Mouse (Mus musculus): ENCODE data around the gene Fam110a. TPM values are rescaled to one million over a fixed set of nuclear protein-coding genes. Genes with fewer than 3 reads are reported as not detected.

The Fam110a gene
- 9.3 and 10.2 TPM in 2 replicates for polyA plus RNA-seq (2015; fragmentation: Nextera tagmentation; extraction: Ambion mirVana)

DNA sequence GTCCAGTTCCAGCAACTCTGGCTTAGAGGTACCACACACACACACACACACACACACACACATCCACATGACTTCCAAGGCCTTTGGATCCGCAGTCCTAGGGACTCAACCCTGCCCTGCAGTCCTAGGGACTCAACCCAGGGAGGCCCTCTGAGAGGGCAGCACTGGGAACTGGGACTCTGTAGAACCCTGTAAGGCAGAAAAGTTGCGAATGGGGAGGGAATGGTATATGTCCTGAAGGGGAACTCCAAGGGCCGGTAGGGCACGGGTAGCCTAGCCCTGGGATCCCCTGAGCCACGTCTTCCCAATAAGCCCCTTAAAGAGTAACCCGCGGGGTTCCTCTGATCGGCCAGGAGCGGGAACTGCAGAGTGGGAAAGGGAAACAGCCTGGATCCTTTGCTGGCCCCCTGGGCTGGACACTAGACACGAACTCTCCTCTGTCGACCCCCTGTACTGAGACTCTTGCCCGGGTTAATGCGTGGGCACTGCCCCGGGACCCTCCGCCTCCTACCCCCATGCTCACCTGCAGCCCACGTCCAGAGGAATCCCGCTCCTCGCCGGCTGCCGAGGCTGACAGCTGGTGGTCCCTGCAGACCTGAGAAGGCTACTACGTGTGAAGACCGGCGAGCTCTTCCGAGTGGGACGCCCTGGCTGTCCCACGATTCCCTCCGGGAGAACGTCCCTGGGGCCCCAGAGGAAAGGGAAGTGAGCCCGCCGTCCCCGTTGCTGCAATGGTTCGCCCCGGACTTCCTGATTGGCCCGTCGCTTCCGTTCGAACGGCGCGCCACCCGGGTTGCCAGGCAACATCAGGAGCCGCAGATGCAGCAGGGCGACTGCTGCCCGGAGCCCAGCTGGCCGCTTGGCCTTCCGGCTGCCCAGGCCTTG is at the start of gene Fam110a:
Gene Fam110a, minus strand, starts transcription at position 750 of the 885 bp plus-strand sequence.
- peaks cover 16% of the 10 kb centered on the region for H3K27me3 ChIP-seq (replicated peaks)

DNA sequence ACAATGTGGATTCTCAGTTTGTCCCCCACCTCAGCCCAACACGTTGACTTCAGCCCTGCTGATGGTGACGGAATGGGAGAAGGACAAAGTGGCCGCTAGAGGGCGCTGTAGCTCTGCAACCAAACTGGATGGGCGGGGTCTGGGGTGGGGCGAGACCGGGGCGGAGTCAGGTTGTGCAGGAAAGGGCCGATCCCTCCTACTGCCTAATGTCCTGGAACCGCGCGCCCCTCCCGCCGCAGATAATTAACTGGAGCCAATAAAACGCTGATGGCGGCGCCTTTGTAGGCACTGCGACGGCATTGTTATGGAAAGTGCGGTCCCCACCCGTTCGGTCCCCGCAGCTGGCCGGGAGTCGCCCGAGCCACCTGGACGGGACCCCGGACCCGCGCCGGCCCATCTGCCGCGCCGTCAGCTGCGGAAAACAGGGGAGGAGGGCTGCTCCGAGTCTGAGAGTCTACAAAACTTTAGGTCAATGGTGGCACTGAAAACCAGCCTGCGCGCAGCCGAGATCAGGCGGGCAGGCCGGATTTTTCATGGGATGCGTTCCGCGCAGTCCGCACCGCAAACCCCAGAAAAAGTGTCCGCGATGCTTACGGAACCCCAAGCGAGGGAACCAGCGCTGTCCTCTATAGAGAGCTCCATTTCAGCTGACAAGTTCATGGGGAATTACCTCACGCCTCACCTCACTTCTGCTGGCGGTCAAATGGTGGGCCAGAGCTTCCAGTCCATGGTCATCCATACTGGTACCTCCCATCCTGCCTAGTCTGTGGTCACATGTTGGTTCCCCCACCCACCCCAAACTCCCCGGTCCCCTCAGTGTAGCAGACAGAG is 49.4 kb upstream of the Fam110a start:
- no peaks in the 10 kb centered on the region for H3K36me3 ChIP-seq
- H3K27me3 ChIP-seq (replicated peaks), result peaks cover 93% of the 10 kb centered on the region
- peak; percentile 80 for ATAC-seq (ENCODE audit: extremely low read depth, insufficient number of reproducible peaks, low FRiP score, low TSS enrichment)
- H3K27ac ChIP-seq (replicated peaks), result no peak overlapping the region
- H3K4me2 ChIP-seq, result peak overlapping the region; percentile 99
- peak overlapping the region; percentile 74 for H3K4me3 ChIP-seq
- peaks cover 7% of the 10 kb centered on the region for H3K4me1 ChIP-seq
- WGBS, result 2% methylated on average over 49 of the region's 54 CpGs
- H3K9me3 ChIP-seq, result no peaks in the 10 kb centered on the region
- peak overlapping the region; percentile 80 for H3K9ac ChIP-seq

More for the DNA sequence above, at the start of gene Fam110a:
- H3K9ac ChIP-seq, result peak within 1 kb of the TSS; percentile 91
- peak; percentile 52 for ATAC-seq (ENCODE audit: extremely low read depth, insufficient number of reproducible peaks, low FRiP score, low TSS enrichment)
- peak within 1 kb of the TSS; percentile 24; the same call in 1 of the 2 replicates for H3K27ac ChIP-seq (replicated peaks)
- H3K4me3 ChIP-seq, result peak within 1 kb of the TSS; percentile 87
- no peaks in the 10 kb centered on the region for H3K9me3 ChIP-seq
- H3K36me3 ChIP-seq, result peaks cover 2% of the 10 kb centered on the region; the same call in 1 of the 2 replicates
- H3K4me2 ChIP-seq, result peak within 1 kb of the TSS; percentile 94
- under 1% methylated on average over 45 of the region's 46 CpGs for WGBS
- peaks cover 28% of the 10 kb centered on the region for H3K4me1 ChIP-seq

- ATAC-seq (ENCODE audit: extremely low read depth, insufficient number of reproducible peaks, low FRiP score, low TSS enrichment), result no peak
- Histone ChIP-seq H3K36me3 (no peaks in the 10 kb centered on the region), H3K4me1 (peaks cover 7% of the 10 kb centered on the region), H3K27ac (replicated peaks) (no peak overlapping the region), H3K4me3 (no peak overlapping the region), H3K9me3 (0 out of 2 replicates have a peak, but pooled peaks cover 3% of the 10 kb centered on the region), H3K4me2 (no peak overlapping the region), H3K27me3 (replicated peaks) (peaks cover 52% of the 10 kb centered on the region), H3K9ac (no peak overlapping the region)
- 37% methylated on average over 11 of the region's 11 CpGs for WGBS
These were observed 44.9 kb upstream of the Fam110a start for GRCm38 (mm10) chr2:152024883-152025422.

DNA sequence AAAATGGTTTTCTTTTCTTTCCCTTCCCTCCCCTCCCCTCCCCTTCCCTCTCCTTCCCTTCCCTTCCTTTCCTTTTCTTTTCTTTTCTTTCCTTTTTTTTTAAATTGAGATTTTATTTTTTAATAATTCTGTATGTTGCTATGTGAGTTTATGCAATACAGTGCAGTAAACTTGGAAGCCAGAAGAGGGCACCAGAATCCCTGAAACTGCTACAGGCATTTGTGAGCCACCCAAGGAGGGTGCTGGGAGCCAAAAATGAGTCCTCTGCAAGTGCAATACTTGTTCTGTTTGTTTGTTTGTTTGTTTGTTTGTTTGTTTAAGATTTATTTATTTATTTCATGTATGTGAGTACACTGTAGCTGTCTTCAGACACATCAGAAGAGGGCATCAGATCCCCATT is 42.0 kb upstream of the Fam110a start:
- Histone ChIP-seq H3K27me3 (replicated peaks) (peaks cover 26% of the 10 kb centered on the region), H3K4me1 (peaks cover 7% of the 10 kb centered on the region; the same call in 1 of the 2 replicates), H3K9me3 (0 out of 2 replicates have a peak, but pooled peaks cover 3% of the 10 kb centered on the region), H3K4me3 (no peak overlapping the region), H3K4me2 (no peak overlapping the region), H3K9ac (no peak overlapping the region), H3K27ac (replicated peaks) (no peak overlapping the region), H3K36me3 (no peaks in the 10 kb centered on the region)
- no peak for ATAC-seq (ENCODE audit: extremely low read depth, insufficient number of reproducible peaks, low FRiP score, low TSS enrichment)

- peaks cover 9% of the 10 kb centered on the region for H3K27me3 ChIP-seq (replicated peaks)
- ATAC-seq (ENCODE audit: extremely low read depth, insufficient number of reproducible peaks, low FRiP score, low TSS enrichment), result no peak
These were observed 40.2 kb upstream of the Fam110a start for GRCm38 (mm10) chr2:152020255-152020654.

DNA sequence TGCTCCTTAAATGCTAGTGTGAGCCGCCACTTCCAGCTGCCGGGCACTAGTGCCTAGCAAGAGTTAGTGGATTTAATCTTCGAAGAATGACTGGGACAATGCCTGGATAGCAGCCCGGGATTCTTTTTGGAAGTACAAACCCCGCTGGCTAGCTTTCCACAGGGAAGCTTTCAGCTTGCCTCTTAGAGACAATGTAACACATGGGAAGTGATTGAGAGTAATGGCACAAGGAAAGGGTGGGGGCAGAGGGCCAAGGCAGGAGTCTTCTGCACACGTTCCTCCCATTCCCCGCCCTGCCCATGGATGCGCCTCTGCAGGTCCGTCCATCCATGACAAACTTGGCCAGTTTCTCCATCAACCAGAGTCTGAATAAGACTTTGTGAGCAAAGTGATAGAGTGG is 36.6 kb upstream of the Fam110a start:
- no peaks in the 10 kb centered on the region for H3K36me3 ChIP-seq
- H3K27ac ChIP-seq (replicated peaks), result no peak overlapping the region
- no peak overlapping the region for H3K4me2 ChIP-seq
- H3K9ac ChIP-seq, result no peak overlapping the region
- ATAC-seq (ENCODE audit: extremely low read depth, insufficient number of reproducible peaks, low FRiP score, low TSS enrichment), result no peak
- no peak overlapping the region for H3K4me3 ChIP-seq
- WGBS, result 72% methylated on average over 9 of the region's 9 CpGs
- H3K9me3 ChIP-seq, result no peaks in the 10 kb centered on the region
- no peaks in the 10 kb centered on the region for H3K4me1 ChIP-seq
- no peaks in the 10 kb centered on the region; the same call in 1 of the 2 replicates for H3K27me3 ChIP-seq (replicated peaks)

More at GRCm38 (mm10) chr2:152020255-152020654, 40.2 kb upstream of the Fam110a start:
- Histone ChIP-seq H3K4me1 (peaks cover 7% of the 10 kb centered on the region; the same call in 1 of the 2 replicates), H3K4me3 (no peak overlapping the region), H3K9me3 (0 out of 2 replicates have a peak, but pooled peaks cover 3% of the 10 kb centered on the region), H3K9ac (no peak overlapping the region), H3K36me3 (no peaks in the 10 kb centered on the region), H3K4me2 (no peak overlapping the region), H3K27ac (replicated peaks) (no peak overlapping the region)
- 24% methylated on average over 6 of the region's 6 CpGs for WGBS

DNA sequence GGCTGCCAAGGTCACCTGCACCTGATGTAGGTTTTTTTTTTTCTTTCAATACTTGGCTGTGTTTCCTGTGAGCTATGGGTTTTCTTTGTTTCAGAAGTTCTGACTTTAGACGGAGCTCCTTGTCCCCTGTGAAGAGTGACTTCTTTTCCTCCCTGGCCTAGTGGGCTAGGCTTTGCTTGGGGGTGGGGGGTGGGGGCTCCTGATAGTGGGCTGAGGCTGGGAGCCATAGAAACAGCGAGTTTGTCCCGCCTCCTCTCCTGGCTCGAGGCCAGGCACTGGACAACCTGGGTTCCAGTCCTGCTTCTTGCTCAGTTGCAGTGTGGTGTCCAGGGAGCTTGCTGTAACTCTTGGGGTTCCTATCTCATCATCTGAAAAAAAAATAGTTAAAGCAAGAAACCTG is 36.0 kb upstream of the Fam110a start:
- H3K4me2 ChIP-seq, result no peak overlapping the region
- no peak for ATAC-seq (ENCODE audit: extremely low read depth, insufficient number of reproducible peaks, low FRiP score, low TSS enrichment)
- H3K27me3 ChIP-seq (replicated peaks), result no peaks in the 10 kb centered on the region; the same call in 1 of the 2 replicates
- no peaks in the 10 kb centered on the region for H3K4me1 ChIP-seq
- H3K36me3 ChIP-seq, result no peaks in the 10 kb centered on the region
- H3K9ac ChIP-seq, result no peak overlapping the region
- 40% methylated on average over 4 of the region's 4 CpGs for WGBS
- H3K27ac ChIP-seq (replicated peaks), result no peak overlapping the region
- no peaks in the 10 kb centered on the region for H3K9me3 ChIP-seq
- no peak overlapping the region for H3K4me3 ChIP-seq

GRCm38 (mm10) chr2:152012701-152013100 is 32.7 kb upstream of the Fam110a start:
- ATAC-seq (ENCODE audit: extremely low read depth, insufficient number of reproducible peaks, low FRiP score, low TSS enrichment), result no peak
- Histone ChIP-seq H3K4me1 (no peaks in the 10 kb centered on the region), H3K27ac (replicated peaks) (no peak overlapping the region), H3K9me3 (no peaks in the 10 kb centered on the region), H3K4me3 (no peak overlapping the region), H3K36me3 (no peaks in the 10 kb centered on the region), H3K9ac (no peak overlapping the region), H3K27me3 (replicated peaks) (no peaks in the 10 kb centered on the region; the same call in 1 of the 2 replicates), H3K4me2 (no peak overlapping the region)
- WGBS, result 52% methylated on average over 2 of the region's 2 CpGs

DNA sequence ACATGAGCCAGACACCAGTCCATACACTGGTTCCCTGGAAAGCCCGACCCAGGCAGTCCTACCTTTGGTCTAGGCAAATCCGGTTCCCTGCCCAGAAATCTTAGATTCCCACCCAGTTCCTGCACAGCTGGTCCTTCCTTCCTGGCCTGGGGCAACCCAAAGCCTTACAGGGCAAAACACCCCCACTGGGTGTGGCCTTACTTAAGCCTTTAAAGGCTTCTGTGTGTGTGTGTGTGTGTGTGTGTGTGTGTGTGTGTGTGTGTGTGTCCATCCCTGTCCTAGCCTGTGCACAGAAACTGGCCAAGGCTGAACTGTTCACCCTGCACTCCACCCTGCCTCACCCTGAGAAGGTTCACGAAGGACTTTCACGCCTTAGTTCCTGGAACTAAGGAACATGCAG is 32.2 kb upstream of the Fam110a start:
- H3K36me3 ChIP-seq, result no peaks in the 10 kb centered on the region
- WGBS, result 59% methylated on average over 4 of the region's 4 CpGs
- no peaks in the 10 kb centered on the region for H3K4me1 ChIP-seq
- H3K9ac ChIP-seq, result no peak overlapping the region
- no peak overlapping the region for H3K27ac ChIP-seq (replicated peaks)
- H3K4me2 ChIP-seq, result no peak overlapping the region
- H3K9me3 ChIP-seq, result no peaks in the 10 kb centered on the region
- H3K27me3 ChIP-seq (replicated peaks), result no peaks in the 10 kb centered on the region; the same call in 1 of the 2 replicates
- no peak overlapping the region for H3K4me3 ChIP-seq
- no peak for ATAC-seq (ENCODE audit: extremely low read depth, insufficient number of reproducible peaks, low FRiP score, low TSS enrichment)

DNA sequence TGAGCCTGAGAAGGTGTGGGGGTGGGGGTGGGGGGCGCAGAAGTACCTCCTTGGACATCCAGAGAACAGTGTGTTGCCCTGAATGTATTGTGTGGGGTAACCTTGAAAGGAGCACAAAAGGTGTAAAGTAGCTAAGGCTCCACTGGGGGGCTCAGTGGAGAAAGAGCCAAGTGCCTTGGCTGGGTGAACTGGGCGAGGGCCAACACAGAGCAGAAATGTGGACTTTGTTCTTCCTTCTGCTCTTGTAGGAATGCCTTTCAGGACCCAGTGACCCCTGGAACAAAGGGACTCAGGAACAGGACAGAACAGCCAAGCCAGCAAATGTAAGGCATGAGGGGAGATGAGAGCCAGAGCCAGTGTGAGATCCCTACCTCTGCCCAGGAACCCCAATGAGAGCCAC is 31.7 kb upstream of the Fam110a start:
- H3K9ac ChIP-seq, result no peak overlapping the region
- peaks cover 4% of the 10 kb centered on the region; the same call in 1 of the 2 replicates for H3K27me3 ChIP-seq (replicated peaks)
- H3K4me2 ChIP-seq, result no peak overlapping the region
- no peaks in the 10 kb centered on the region for H3K4me1 ChIP-seq
- H3K9me3 ChIP-seq, result no peaks in the 10 kb centered on the region
- 15% methylated on average over 2 of the region's 2 CpGs for WGBS
- H3K4me3 ChIP-seq, result no peak overlapping the region
- no peak for ATAC-seq (ENCODE audit: extremely low read depth, insufficient number of reproducible peaks, low FRiP score, low TSS enrichment)
- no peaks in the 10 kb centered on the region for H3K36me3 ChIP-seq
- H3K27ac ChIP-seq (replicated peaks), result no peak overlapping the region

GRCm38 (mm10) chr2:152010661-152011060 is 30.6 kb upstream of the Fam110a start:
- no peak overlapping the region for H3K4me2 ChIP-seq
- H3K4me3 ChIP-seq, result no peak overlapping the region
- H3K4me1 ChIP-seq, result no peaks in the 10 kb centered on the region
- no peak overlapping the region for H3K9ac ChIP-seq
- H3K9me3 ChIP-seq, result no peaks in the 10 kb centered on the region
- H3K27me3 ChIP-seq (replicated peaks), result peaks cover 9% of the 10 kb centered on the region; the same call in 1 of the 2 replicates
- 76% methylated on average over 7 of the region's 7 CpGs for WGBS
- H3K36me3 ChIP-seq, result no peaks in the 10 kb centered on the region
- no peak overlapping the region for H3K27ac ChIP-seq (replicated peaks)
- no peak for ATAC-seq (ENCODE audit: extremely low read depth, insufficient number of reproducible peaks, low FRiP score, low TSS enrichment)

Data from heart, embryonic 13.5 days (tissue).